Mouse (Mus musculus) right cerebral cortex, postnatal 4 days (tissue): ENCODE data around the gene Ywhah.

Experiments used
- DNase-seq: peaks from one replicate; pipeline ENCODE4 v3.0.0-alpha.2; 2022

Ywhah gene

DNA sequence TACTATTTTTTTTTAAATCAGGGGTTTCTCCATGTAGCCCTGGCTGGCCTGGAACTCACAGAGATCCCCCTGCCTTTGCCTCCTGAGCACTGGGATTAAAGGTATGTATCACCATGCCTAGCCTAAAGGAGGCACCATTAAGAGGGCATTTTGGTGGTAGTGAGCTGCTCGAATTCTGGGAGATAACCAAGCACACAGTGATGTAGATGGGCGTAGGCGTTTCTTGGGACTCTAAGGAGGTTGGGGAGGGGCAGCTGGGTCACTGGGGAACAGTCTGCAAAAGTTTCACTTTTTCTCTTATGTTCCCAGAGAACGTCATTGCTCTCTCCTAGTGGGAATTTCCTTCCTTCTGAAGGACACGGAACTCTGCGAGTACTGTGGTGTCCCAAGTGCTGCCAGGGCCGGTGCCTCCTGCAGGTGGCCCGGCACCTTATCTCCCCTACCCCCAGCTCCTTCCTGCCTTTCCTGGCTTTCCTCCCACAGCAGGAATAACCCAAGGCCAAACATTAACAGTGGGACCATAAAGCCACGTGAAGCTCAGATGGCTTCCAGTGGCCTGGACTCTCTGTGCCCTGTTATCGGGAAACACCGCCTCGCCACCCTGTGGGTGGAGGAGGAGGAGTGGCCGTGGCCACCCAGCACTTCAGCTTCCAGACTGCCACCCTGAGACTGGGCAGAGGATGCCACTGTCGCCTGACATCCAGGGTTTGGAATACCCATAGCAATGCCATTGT, 34.4 kb downstream of the Ywhah start:
- DNase-seq, result no peak

DNA sequence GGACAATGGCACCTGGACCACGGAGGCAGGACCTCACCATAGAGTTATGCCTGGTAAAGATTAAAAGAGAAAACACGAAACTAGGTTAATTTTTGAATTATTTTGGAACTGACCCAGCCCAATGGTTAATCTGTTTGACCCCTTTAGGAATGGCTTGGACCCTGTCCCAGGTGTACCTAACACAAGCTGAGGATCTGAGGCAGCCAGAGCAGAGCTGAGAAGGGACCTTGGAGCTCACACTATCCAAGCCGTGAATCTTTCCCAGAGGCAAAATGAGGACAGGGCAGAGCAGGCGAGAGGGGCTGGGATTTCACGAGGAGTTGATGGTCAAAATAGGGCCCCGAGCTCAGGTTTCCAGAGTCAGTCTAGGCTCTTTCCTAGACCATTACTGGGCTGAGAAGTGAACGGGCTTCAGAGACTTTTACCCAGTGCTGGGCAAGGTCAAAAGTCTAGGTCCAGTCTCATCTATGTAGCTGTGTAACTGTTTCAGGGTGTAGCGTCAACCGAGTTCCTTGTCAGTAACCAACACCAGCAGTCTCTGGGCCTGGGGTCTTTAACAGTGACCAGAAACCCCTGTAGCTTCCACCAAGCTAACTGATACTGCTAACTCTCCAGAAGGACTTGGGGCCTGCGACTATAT, 37.6 kb downstream of the Ywhah start:
- no peak for DNase-seq

GRCm38 (mm10) chr5:33070071-33070470, 51.5 kb downstream of the Ywhah start:
- DNase-seq, result no peak

DNA sequence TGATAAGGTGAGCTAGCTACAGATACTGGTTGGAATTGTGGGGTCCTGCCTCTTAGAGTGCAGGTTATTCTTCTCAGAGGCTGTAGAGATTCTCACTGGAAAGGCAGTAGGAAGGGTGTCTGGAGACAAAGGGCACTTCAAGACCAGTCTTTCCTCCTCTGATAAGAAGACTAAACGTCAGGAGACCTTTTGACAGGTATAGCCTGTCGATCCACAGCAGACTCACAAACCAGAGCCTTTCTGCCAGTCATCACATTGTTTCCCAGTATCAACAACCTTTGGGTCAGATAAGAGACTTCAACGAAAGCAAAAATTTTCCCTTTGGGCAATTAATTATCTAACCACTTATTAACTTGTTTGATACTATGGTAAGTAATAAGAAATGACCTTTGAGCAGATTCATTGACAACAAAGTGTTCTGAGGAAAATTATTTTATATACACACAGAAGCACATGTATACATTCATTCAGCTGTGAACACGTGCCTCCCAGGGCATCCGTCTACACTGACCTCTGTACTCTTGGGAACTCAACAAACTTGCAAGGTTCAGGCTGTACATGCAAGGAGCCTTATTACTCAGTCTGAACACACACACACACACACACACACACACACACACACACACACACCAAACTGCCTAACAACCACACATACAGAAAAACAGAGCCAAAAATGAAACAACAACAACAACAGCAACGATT, 58.0 kb downstream of the Ywhah start:
- no peak for DNase-seq
